Mouse (Mus musculus) megakaryocyte, embryonic 14.5 days (primary cell): ENCODE data around the gene Magel2.

Experiments
- FLI1 ChIP-seq: IDR thresholded peaks from 2 replicates; pipeline ENCODE4 v1.6.1; 2012; ENCODE audit warnings: low read length, inconsistent platforms, mixed read lengths
- GATA1 ChIP-seq: IDR thresholded peaks from 3 replicates; pipeline ENCODE4 v1.6.1; 2012; ENCODE audit warnings: mixed read lengths, low read length, inconsistent platforms, borderline replicate concordance

DNA sequence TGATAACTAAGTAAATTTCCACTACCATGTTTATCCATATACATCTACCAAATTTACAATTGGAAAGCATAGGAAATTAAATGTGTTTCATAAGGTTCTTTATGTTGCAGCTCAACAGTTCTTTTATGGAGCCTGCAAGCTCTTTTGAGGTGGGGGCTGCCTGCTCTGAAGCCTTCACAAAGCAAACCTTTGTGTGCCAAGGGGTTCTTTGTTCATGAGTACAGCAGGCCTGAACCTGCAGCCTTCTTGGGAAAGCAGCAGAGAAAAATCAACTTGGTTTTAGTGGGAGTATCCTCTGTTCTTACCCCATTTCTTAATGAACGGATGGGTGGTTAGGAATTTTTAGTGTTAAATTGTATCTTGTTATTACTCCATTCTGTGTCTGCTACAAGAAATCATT lies 38.4 kb downstream of the Magel2 start:
- TF ChIP-seq GATA1 (no peak), FLI1 (no peak)
